Mouse (Mus musculus) small intestine, adult 2 months (tissue): Measurements from ENCODE around the gene Clec2h. TPM values are rescaled to one million over a fixed set of nuclear protein-coding genes. Genes with fewer than 3 reads are reported as not detected.
A peak's percentile ranks its signal among the peaks of the same experiment; 100 is the strongest.

Source experiments
- H3K27ac ChIP-seq: fragments of 200-500 bp; 2 replicates; pipeline ENCODE4 v1.5.1; 2012; ENCODE audit warnings: low read depth, low read length, control low read depth, inconsistent platforms; ENCODE audit not compliant: insufficient read depth
- H3K27me3 ChIP-seq: fragments of 200-500 bp; 2 replicates; pipeline ENCODE4 v1.6.1; 2012; ENCODE audit warnings: mild to moderate bottlenecking, moderate library complexity, low read length, inconsistent platforms; ENCODE audit not compliant: control insufficient read depth, insufficient read depth
- H3K36me3 ChIP-seq: fragments of 200-500 bp; 2 replicates; pipeline ENCODE4 v1.6.1; 2012; ENCODE audit warnings: mild to moderate bottlenecking, low read length, control low read depth, inconsistent platforms; ENCODE audit not compliant: control insufficient read depth, insufficient read depth
- H3K4me1 ChIP-seq: fragments of 200-500 bp; 2 replicates; pipeline ENCODE4 v1.6.1; 2012; ENCODE audit warnings: low read length, inconsistent platforms, mixed read lengths; ENCODE audit not compliant: control insufficient read depth, insufficient read depth, insufficient read length
- H3K4me3 ChIP-seq: fragments of 200-500 bp; 2 replicates; pipeline ENCODE4 v1.5.1; 2012; ENCODE audit warnings: low read depth, mild to moderate bottlenecking, control low read depth, inconsistent platforms, low read length, moderate library complexity
- CTCF ChIP-seq: fragments of 200-500 bp; IDR thresholded peaks from 2 replicates; pipeline ENCODE4 v1.5.1; 2012; ENCODE audit warnings: low read depth, mild to moderate bottlenecking, control low read depth, inconsistent platforms, low read length, moderate library complexity, mixed read lengths; ENCODE audit not compliant: insufficient replicate concordance, insufficient read length; ENCODE audit errors: extremely low read depth
- POLR2A ChIP-seq: fragments of 200-500 bp; IDR thresholded peaks from 2 replicates; pipeline ENCODE4 v1.6.1; 2012; ENCODE audit warnings: low read depth, mild to moderate bottlenecking, control low read depth, inconsistent platforms, low read length, moderate library complexity
- WGBS: fragments of 180-500 bp; shearing (Covaris S2); methylation state at CpG from one replicate; pipeline ENCODE4 v1.1.7; 2018; 5-methylcytosine and 5-hydroxymethylcytosine counted together
- polyA plus RNA-seq: library from polyadenylated mRNA; depleted of rRNA; stranded (reverse); fragments of >200 nt; gene quantifications from 2 replicates; pipeline ENCODE4 v1.2.3, GENCODE M21; 2012; rRNA removed

The Clec2h gene
- polyA plus RNA-seq, 1 experiment = 189 TPM

DNA sequence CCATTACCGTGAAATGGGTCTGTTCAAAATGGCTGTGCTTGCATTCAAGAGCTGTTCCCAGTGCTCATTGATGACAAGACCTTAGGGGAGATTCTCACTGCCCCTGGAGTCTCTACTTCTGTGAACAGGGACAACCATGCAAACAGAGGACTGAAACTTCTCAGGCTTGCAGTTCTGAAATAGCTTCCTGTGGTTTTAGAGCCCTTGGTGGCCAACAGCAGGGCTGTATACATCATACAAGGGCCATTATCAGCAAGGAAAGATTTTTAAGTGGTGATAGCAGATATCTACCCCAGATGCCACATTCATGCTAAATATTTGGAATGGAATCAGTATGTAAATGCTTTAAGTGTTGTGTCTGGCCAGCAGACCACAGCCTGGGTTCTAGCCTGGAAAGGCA is 9.2 kb upstream of the Clec2h start:
- WGBS = 81% methylated on average over 1 of the region's 1 CpGs
- peak overlapping the region; percentile 80 for H3K27ac ChIP-seq
- H3K36me3 ChIP-seq = no peaks in the 10 kb centered on the region
- no peaks in the 10 kb centered on the region for H3K27me3 ChIP-seq
- no peak for TF ChIP-seq CTCF
- no peak for TF ChIP-seq POLR2A
- peaks cover 32% of the 10 kb centered on the region; the same call in 1 of the 2 replicates for H3K4me1 ChIP-seq
- H3K4me3 ChIP-seq = no peak overlapping the region

DNA sequence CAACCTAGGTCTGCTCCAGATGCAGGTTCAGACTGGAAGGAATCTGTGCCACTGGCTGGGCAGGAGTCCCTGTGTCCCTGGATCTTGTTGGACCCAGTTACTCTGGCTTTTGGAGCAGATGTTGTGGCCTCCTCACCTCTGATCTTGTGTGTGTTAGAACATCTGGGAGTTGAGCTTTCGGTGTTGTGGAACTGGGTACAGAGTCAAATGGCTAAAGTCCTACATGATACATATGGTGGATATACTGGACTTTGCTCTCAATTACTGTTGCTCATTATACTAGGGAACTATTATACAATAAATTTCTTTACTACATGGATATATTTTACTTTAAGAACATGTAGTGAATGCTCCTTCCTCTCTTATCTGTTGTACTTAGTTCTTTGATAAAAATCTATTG is 936 bp upstream of the Clec2h start:
- no peaks in the 10 kb centered on the region for H3K27me3 ChIP-seq
- H3K4me1 ChIP-seq = peaks cover 5% of the 10 kb centered on the region; the same call in 1 of the 2 replicates
- peak overlapping the region; percentile 95 for H3K27ac ChIP-seq
- WGBS = 15% methylated on average over 1 of the region's 1 CpGs
- TF ChIP-seq CTCF = no peak
- no peak for TF ChIP-seq POLR2A
- H3K4me3 ChIP-seq = no peak overlapping the region
- H3K36me3 ChIP-seq = peaks cover 11% of the 10 kb centered on the region

DNA sequence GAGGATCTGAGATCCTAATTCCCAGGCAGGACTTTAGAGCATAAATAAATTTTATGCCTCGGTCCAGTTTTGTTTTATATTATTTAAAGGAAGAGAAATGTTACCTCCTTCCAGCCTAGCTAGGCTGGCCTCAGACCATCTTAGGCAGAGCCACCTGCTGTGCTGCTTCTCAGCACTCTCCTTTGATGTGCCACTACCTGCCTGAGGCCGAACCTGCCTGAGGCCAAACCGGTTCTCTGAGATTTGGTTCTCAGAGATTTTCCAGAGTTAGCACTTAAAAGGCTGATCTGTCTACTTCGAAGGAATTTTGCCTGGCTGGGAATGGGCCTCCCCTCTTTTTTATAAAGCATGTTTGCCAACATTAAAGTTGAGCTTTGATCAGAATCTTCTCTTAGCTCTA is 7.8 kb downstream of the Clec2h start:
- TF ChIP-seq CTCF (no peak), POLR2A (no peak)
- no peaks in the 10 kb centered on the region for H3K27me3 ChIP-seq
- 0 out of 2 replicates have a peak, but pooled peaks cover 1% of the 10 kb centered on the region for H3K4me1 ChIP-seq
- no peak overlapping the region for H3K27ac ChIP-seq
- no peak overlapping the region for H3K4me3 ChIP-seq
- 66% methylated on average over 4 of the region's 4 CpGs for WGBS
- peaks cover 61% of the 10 kb centered on the region for H3K36me3 ChIP-seq

DNA sequence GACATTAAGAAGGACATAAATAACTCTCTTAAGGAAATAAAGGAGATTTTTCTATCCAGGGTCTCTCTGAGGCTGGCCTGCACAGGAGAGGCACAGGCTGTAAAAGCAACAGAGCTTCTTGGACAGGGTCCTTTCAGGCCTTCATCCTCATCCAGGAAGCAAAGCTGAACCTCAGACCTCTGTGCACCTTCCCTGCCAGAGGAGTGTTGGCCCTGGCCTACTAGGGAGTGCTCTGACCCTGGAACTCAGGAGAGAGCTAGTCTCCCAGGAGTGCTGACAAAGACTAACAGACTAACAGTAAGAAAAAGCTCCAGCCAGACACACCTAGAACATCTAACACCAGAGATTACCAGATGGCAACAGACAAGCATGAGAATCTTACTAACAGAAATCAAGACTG is 17.4 kb downstream of the Clec2h start:
- Histone ChIP-seq H3K4me1 (no peaks in the 10 kb centered on the region), H3K4me3 (no peak overlapping the region), H3K36me3 (peaks cover 21% of the 10 kb centered on the region), H3K27ac (no peak overlapping the region), H3K27me3 (no peaks in the 10 kb centered on the region)
- TF ChIP-seq CTCF (no peak), POLR2A (no peak)

DNA sequence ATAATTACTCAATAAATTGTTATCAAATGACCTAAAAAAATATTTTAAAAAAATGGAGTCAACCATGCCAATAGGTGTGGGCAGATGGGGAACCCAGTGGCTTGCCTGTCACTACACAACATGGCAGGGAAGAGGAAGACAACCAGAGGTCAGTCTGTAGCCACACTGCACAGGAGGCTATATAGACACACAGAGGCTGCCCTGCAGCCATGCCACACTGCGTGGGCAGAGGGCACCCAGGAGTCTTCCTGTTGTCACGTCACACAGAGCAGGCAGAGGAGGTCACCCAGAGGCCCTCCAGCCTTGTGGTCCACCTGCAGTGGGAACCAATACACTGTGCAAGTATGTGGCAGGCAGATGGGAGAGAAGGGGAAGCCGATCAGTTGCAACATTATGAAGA is 39.5 kb downstream of the Clec2h start:
- WGBS = 87% methylated on average over 3 of the region's 3 CpGs
- TF ChIP-seq CTCF (no peak), POLR2A (no peak)
- Histone ChIP-seq H3K27me3 (no peaks in the 10 kb centered on the region), H3K4me1 (no peaks in the 10 kb centered on the region), H3K36me3 (no peaks in the 10 kb centered on the region), H3K4me3 (no peak overlapping the region), H3K27ac (no peak overlapping the region)

DNA sequence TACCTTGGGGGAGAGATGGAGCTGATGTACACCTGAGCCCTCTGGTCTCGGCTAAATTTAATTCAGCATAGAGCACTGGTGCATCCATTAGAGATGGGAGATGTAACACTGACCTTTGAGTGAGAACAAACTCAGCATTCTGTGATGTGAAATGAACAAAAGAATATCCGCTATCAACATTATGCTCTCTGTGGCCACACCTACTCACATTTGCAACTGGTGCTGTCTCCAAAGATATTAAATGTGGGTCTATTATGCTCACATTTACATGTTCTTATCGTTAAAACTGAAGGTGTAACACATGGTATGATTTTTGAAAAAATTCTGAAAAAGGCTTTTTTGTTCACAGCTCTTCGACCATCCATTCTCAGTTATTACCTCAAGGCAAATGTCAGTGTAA is 60.8 kb downstream of the Clec2h start, which contains the start of gene Klrb1:
Klrb1 (minus strand) TSS at position 101 of the 400 bp plus-strand sequence.
- 90% methylated on average over 4 of the region's 4 CpGs for WGBS
- Histone ChIP-seq H3K27ac (no peak within 1 kb of the TSS), H3K4me3 (no peak within 1 kb of the TSS), H3K36me3 (no peaks in the 10 kb centered on the region), H3K27me3 (no peaks in the 10 kb centered on the region), H3K4me1 (no peaks in the 10 kb centered on the region)
- no peak for TF ChIP-seq POLR2A
- TF ChIP-seq CTCF = no peak

Other genes starting within 250 kb of the Clec2h start
- 16.1 and 16.2 TPM in 2 replicates for gene Itfg2, start 237.5 kb upstream of the Clec2h start, polyA plus RNA-seq
- 52.9 and 105 TPM in 2 replicates for gene Fkbp4, start 223.7 kb upstream of the Clec2h start, polyA plus RNA-seq
- 0.06 TPM in 1 of 2 replicates, not detected in the other for gene Pzp, start 135.7 kb upstream of the Clec2h start, polyA plus RNA-seq
- gene A2ml1, start 80.8 kb upstream of the Clec2h start, polyA plus RNA-seq = 0.03 and 0.34 TPM in 2 replicates
- 0.24 TPM in 1 of 2 replicates, not detected in the other for gene Klrb1a, start 38.9 kb upstream of the Clec2h start, polyA plus RNA-seq
- not detected in 2 replicates for gene Klrb1, start 60.7 kb downstream of the Clec2h start, polyA plus RNA-seq
- gene Klrb1c, start 126.8 kb downstream of the Clec2h start, polyA plus RNA-seq = not detected in 2 replicates
- gene Gm44511, start 163.9 kb downstream of the Clec2h start, polyA plus RNA-seq = 0.46 TPM in 1 of 2 replicates, not detected in the other
- gene Klrb1b, start 163.9 kb downstream of the Clec2h start, polyA plus RNA-seq = 0.25 TPM in 1 of 2 replicates, not detected in the other
- gene Clec2i, start 225.2 kb downstream of the Clec2h start, polyA plus RNA-seq = 0.03 TPM in 1 of 2 replicates, not detected in the other
- 0.52 and 0.74 TPM in 2 replicates for gene BC035044, start 228.7 kb downstream of the Clec2h start, polyA plus RNA-seq